Comparison of ENCODE assay signal across 38 mouse cellular contexts in the genomic region with DNA sequence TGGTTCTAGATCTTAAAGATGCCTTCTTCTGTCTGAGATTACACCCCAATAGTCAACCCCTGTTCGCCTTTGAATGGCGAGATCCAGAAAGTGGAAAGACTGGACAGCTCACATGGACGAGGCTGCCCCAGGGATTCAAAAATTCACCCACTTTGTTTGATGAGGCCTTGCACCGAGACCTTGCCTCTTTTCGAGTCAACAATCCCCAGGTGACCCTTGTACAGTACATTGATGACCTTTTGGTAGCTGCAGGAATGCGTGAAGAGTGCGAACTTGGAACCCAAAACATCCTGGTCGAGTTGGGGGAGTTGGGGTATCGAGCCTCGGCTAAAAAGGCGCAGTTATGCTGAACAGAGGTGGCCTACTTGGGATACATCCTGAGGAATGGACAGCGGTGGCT. TPM values are rescaled to one million over a fixed set of nuclear protein-coding genes. Genes with fewer than 3 reads are reported as not detected.
"Had no signal": no experiment of that assay in that cellular context is flagged by ENCODE, and none has a peak within 500 bp of the region (broad histone marks: within the 10 kb centered on the region; RNA-seq: fewer than 3 reads in every experiment).

No protein-coding gene starts in this region.

RNA-seq across cellular contexts. Expression of gene Selenbp2, which starts 13.3 kb away (rescaled TPM):
- total RNA-seq: left cerebral cortex, postnatal 14 days; left cerebral cortex, postnatal 36 days; megakaryocyte progenitor cell, adult 5-6 weeks; megakaryocyte, adult 5-6 weeks; monocyte, adult 5-6 weeks had no signal
- polyA plus RNA-seq: midbrain, embryonic 10.5 days; midbrain, embryonic 11.5 days; midbrain, embryonic 13.5 days; midbrain, embryonic 14.5 days; midbrain, embryonic 16.5 days; neural tube, embryonic 11.5 days; neural tube, embryonic 12.5 days had no signal

RNA-seq across cellular contexts. Expression of gene Gm10972, which starts 37.1 kb away (rescaled TPM):
- total RNA-seq: left cerebral cortex, adult 18-20 months; left cerebral cortex, adult 2 months; left cerebral cortex, adult 8-10 months; left cerebral cortex, postnatal 10 days; left cerebral cortex, postnatal 14 days; left cerebral cortex, postnatal 25 days; left cerebral cortex, postnatal 36 days; left cerebral cortex, postnatal 4 days; megakaryocyte progenitor cell, adult 5-6 weeks; megakaryocyte, adult 5-6 weeks; megakaryocyte-erythroid progenitor cell, adult 5-6 weeks; midbrain, postnatal 0 days; monocyte, adult 5-6 weeks had no signal
- polyA plus RNA-seq: limb, embryonic 10.5 days; limb, embryonic 11.5 days; limb, embryonic 12.5 days; limb, embryonic 13.5 days; limb, embryonic 14.5 days; limb, embryonic 15.5 days; liver, embryonic 11.5 days; liver, embryonic 12.5 days; liver, embryonic 14.5 days; lung, adult 2 months; lung, embryonic 14.5 days; lung, embryonic 15.5 days; lung, embryonic 16.5 days; lung, postnatal 0 days; macrophage; midbrain, embryonic 10.5 days; midbrain, embryonic 11.5 days; midbrain, embryonic 12.5 days; midbrain, embryonic 13.5 days; midbrain, embryonic 14.5 days; midbrain, embryonic 15.5 days; midbrain, embryonic 16.5 days; midbrain, postnatal 0 days; myocyte; neural tube, embryonic 11.5 days; neural tube, embryonic 12.5 days had no signal
